Mouse (Mus musculus) spleen, adult 2 months (tissue): ENCODE measurements around the gene Topors. TPM values are rescaled to one million over a fixed set of nuclear protein-coding genes. Genes with fewer than 3 reads are reported as not detected.
A peak's percentile ranks its signal among the peaks of the same experiment; 100 is the strongest.
"Not testable (repeated sequence)": the region's sequence is repeated elsewhere in the genome, so short reads cannot be mapped to it uniquely, and the experiment has no call there.

Experiments used
- DNase-seq, 2 experiments: peaks; one replicate each; pipeline versions ENCODE4 v3.0.0 to v3.0.0-alpha.2; 2012 to 2021; ENCODE audit warnings: low spot score in 2 of 2, low read depth in 1 of 2
- H3K27ac ChIP-seq: fragments of 200-500 bp; 2 replicates; pipeline ENCODE4 v1.5.1; 2012; ENCODE audit warnings: low read length, inconsistent platforms; ENCODE audit not compliant: insufficient read depth
- H3K27me3 ChIP-seq: fragments of 200-500 bp; 2 replicates; pipeline ENCODE4 v1.6.1; 2012; ENCODE audit warnings: mild to moderate bottlenecking, moderate library complexity, low read length, inconsistent platforms; ENCODE audit not compliant: control insufficient read depth, insufficient read depth
- H3K36me3 ChIP-seq: fragments of 200-500 bp; 2 replicates; pipeline ENCODE4 v1.6.1; 2012; ENCODE audit warnings: mild to moderate bottlenecking, low read length, inconsistent platforms; ENCODE audit not compliant: control insufficient read depth, insufficient read depth
- H3K4me1 ChIP-seq: fragments of 200-500 bp; 2 replicates; pipeline ENCODE4 v1.6.1; 2011; ENCODE audit warnings: inconsistent platforms; ENCODE audit not compliant: control insufficient read depth, insufficient read depth, insufficient read length
- H3K4me3 ChIP-seq: fragments of 200-500 bp; 2 replicates; pipeline ENCODE4 v1.5.1; 2011; ENCODE audit warnings: mild to moderate bottlenecking, inconsistent platforms; ENCODE audit not compliant: insufficient read depth, insufficient read length; ENCODE audit errors: extremely low read depth
- CTCF ChIP-seq: fragments of 200-500 bp; IDR thresholded peaks from 2 replicates; pipeline ENCODE4 v1.5.1; 2011; ENCODE audit warnings: mild to moderate bottlenecking, inconsistent platforms; ENCODE audit not compliant: insufficient read depth, insufficient read length, insufficient replicate concordance; ENCODE audit errors: extremely low read depth
- POLR2A ChIP-seq: fragments of 200-500 bp; IDR thresholded peaks from 2 replicates; pipeline ENCODE4 v1.6.1; 2011; ENCODE audit warnings: low read depth, low read length, inconsistent platforms
- WGBS: fragments of 180-500 bp; shearing (Covaris S2); methylation state at CpG from one replicate; pipeline ENCODE4 v1.1.7; 2018; 5-methylcytosine and 5-hydroxymethylcytosine counted together
- polyA plus RNA-seq: library from polyadenylated mRNA; depleted of rRNA; stranded (reverse); fragments of >200 nt; gene quantifications from 2 replicates; pipeline ENCODE4 v1.2.3, GENCODE M21; 2012

Topors gene
- polyA plus RNA-seq, 1 experiment = 2.5 TPM

DNA sequence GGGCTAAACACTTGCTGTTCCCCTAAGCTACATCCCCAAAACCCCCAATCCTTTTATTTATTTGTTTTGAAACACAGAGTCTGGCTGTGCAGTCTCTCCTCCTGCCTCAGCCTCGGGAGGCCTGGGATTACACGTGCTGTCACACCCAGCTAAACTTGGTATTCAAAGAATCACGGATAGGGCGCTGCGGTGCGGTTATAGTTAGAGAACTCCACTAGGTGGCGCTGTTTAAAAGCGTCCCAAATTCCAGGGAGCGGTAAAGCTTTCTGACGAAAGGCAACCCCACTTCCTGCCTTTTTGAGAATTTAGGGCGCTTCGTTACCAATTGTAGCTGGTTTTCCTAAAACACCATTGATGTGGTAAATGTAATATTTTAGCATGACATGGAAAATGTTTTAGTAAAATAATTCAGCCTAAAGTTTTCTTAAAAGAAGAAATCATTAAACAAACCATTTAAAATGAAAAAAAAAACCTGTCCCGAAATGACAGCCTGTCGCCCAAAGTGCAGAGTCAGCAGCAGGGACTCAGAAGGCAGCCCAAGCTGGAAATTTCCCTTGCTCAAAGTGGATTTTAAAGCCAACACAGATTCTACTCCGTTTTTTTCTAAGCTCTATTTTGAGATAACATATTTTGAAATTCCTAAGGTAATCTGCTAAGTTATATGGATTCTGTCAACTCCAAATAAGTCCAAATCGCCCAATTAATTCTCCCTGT is 31.6 kb upstream of the Topors start:
- peak; percentile 21 to 47 for DNase-seq
- TF ChIP-seq CTCF (peak; percentile 59; the same call in 1 of the 2 replicates), POLR2A (no peak)
- Histone ChIP-seq H3K27me3 (no peaks in the 10 kb centered on the region), H3K4me3 (no peak overlapping the region), H3K27ac (no peak overlapping the region), H3K36me3 (no peaks in the 10 kb centered on the region), H3K4me1 (no peaks in the 10 kb centered on the region)
- 7% methylated on average over 16 of the region's 16 CpGs for WGBS

DNA sequence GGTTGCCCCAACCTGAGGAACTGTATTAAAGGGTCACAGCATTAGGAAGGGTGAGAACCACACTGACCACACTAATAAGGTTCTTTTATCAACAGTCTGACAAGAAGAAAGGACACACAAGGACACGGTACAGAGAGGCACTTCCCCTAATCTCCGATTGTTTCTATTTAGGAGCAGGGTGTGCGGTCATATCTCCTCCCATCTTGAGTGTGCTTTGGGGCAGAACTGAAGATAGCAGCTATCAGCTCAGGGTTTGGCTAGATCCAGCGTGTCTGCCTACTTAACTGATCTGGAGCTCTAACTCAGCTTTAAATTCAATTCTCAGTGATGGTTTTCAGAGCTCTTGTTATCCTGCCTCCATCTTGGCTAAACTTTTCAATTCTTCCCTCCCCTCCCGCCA is 29.5 kb upstream of the Topors start:
- H3K4me1 ChIP-seq = no peaks in the 10 kb centered on the region
- DNase-seq = no peak
- 48% methylated on average over 5 of the region's 5 CpGs for WGBS
- no peak overlapping the region for H3K4me3 ChIP-seq
- TF ChIP-seq POLR2A = no peak
- TF ChIP-seq CTCF = no peak
- H3K27ac ChIP-seq = no peak overlapping the region
- H3K36me3 ChIP-seq = no peaks in the 10 kb centered on the region
- no peaks in the 10 kb centered on the region for H3K27me3 ChIP-seq

DNA sequence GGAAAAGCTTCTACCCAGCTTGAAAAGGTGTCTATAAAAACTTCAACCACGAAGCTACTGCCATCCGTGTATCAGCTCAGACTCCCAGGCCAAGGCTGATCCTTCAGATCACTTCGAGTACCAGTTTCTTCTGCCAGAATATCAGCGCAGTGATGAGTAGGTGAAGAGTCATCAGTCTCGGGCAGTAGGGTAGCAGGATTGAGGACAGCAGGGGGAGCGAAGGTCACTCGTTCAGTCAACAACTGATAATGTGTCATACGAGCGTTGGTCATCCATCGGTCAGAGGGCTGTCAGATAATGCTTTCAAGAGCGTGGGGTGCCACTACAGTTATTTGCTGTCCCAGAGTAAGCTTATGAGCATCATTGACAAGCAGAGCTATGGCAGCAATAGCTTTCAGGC is 21.9 kb upstream of the Topors start:
- not testable (repeated sequence) for H3K36me3 ChIP-seq, H3K27me3 ChIP-seq, H3K4me1 ChIP-seq, H3K27ac ChIP-seq, H3K4me3 ChIP-seq, DNase-seq
- WGBS = 97% methylated on average over 11 of the region's 11 CpGs

DNA sequence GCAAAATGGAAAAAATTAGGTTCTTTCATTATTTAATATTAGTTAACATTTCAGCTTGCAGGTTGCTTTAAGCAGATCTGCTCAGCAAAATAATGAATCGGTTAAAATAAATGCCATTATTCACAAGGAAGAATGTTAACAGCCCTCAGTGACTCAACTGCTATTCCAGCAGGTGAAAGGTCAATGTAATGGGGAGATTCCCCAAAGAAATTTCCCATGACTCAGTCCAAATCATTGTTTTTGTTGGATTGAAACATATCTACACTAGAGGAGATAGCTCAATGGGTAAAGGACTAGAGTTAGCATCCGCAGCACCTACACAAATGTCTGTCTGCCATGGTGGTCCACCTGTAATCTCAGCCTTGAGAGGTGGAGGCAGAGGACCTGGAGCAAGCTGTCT is 19.4 kb upstream of the Topors start:
- Histone ChIP-seq H3K27ac (no peak overlapping the region), H3K4me3 (no peak overlapping the region), H3K36me3 (no peaks in the 10 kb centered on the region), H3K27me3 (no peaks in the 10 kb centered on the region), H3K4me1 (no peaks in the 10 kb centered on the region)
- WGBS = 91% methylated on average over 2 of the region's 2 CpGs
- TF ChIP-seq CTCF = no peak
- TF ChIP-seq POLR2A = no peak
- no peak for DNase-seq

DNA sequence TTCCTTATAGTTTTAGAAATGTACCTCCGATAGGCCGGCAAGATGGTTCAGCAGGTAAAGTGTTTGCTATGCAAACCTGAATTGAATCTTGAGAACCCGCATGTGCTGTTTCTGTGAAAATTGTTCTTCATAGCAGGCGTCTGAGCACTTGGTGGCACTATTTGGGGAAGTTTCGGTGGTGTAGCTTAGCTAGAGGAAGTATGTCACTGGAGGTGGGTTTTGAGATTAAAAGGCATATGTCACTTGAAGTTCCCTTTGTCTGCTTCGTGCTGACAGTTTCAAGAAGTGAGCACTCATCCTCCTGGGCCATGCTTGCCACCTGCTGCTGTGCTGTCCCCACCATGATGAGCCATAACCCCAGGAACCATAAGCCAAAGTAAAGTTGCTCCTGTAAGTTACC is 17.8 kb upstream of the Topors start:
- no peaks in the 10 kb centered on the region for H3K4me1 ChIP-seq
- TF ChIP-seq CTCF (no peak), POLR2A (no peak)
- no peaks in the 10 kb centered on the region for H3K36me3 ChIP-seq
- H3K27ac ChIP-seq = no peak overlapping the region
- no peaks in the 10 kb centered on the region for H3K27me3 ChIP-seq
- 28% methylated on average over 6 of the region's 6 CpGs for WGBS
- peak in 1 of 2 experiments; percentile 33 for DNase-seq
- H3K4me3 ChIP-seq = no peak overlapping the region

DNA sequence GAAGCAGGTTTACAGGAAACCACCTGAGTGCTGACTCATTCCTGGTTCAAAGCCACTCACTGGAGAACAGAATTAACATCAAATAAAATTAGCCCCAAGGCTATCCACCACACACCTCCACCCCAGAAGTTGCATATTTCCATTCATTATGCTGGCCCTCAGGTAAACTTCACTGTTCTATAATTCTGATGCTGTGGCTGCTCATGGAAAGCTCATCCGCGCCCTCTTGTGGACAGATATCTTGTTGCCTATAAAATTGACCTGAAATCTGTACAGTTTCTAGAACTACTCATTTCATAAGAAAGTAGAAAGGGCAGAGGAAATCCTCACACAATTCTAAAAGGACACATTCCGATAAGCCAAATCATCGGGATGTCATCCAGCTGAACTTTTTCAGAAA is 15.9 kb upstream of the Topors start:
- no peak overlapping the region for H3K27ac ChIP-seq
- no peaks in the 10 kb centered on the region for H3K4me1 ChIP-seq
- no peak overlapping the region for H3K4me3 ChIP-seq
- TF ChIP-seq CTCF = peak; percentile 42; the same call in 1 of the 2 replicates
- TF ChIP-seq POLR2A = no peak
- H3K27me3 ChIP-seq = no peaks in the 10 kb centered on the region
- peak; percentile 51 to 72 for DNase-seq
- H3K36me3 ChIP-seq = no peaks in the 10 kb centered on the region
- 16% methylated on average over 4 of the region's 4 CpGs for WGBS

DNA sequence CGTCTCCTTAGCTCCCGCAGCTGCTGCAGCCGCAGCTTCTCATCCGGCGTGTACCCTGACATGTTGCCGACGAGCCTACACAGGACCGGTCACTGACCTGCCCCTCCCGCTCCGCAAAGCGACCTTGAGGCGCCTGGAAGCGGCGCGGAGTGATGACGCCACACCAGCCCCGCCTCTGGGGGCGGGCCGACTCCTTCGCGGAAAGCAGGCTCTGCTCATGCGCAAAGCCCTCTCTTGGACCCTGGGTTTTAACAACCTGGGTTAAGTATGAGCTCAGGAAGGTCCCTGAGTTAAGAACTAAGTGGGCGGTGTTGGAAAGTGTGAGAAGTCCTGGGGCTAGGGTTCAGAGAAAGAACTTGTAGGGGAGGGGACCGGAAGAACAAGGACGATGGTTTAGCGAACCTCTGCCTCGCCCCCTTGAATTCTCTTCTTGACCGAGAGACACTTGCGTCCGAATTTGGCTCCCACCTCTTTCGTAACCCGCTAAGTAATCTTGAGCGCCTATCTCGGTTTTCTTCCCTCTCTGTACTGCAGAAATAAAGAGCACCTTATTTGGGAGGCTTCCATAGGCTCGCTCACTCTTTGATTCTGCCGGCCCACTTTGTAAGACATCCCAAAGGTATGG is 9.7 kb upstream of the Topors start, which contains the start of gene Ndufb6:
Gene Ndufb6 (minus strand): TSS at position 146 of the 625 bp plus-strand sequence.
- Histone ChIP-seq H3K27me3 (no peaks in the 10 kb centered on the region), H3K4me3 (peak within 1 kb of the TSS; percentile 81), H3K4me1 (no peaks in the 10 kb centered on the region; the same call in 1 of the 2 replicates), H3K27ac (peak within 1 kb of the TSS; percentile 69), H3K36me3 (no peaks in the 10 kb centered on the region; the same call in 1 of the 2 replicates)
- peak; percentile 84 to 90 for DNase-seq
- under 1% methylated on average over 36 of the region's 36 CpGs for WGBS
- peak; percentile 50; the same call in 1 of the 2 replicates for TF ChIP-seq POLR2A
- TF ChIP-seq CTCF = no peak
